Mouse (Mus musculus): Measurements from ENCODE around the gene Rad9a. TPM values are rescaled to one million over a fixed set of nuclear protein-coding genes. Genes with fewer than 3 reads are reported as not detected.
"Not testable (repeated sequence)": the region's sequence is repeated elsewhere in the genome, so short reads cannot be mapped to it uniquely, and the experiment has no call there.

Gene Rad9a
- total RNA-seq (2021), result 10 to 100 TPM in 1 of 2 experiments, 1 to 10 TPM in 1; 8.7 to 10.1 TPM
- long read RNA-seq, experiment 1, transcript Rad9a-201 (11 exons, 2,081 nt), result major isoform, 6 of 12 reads
- long read RNA-seq, experiment 1, partial matches to known transcripts, result 2 of 12 reads
- long read RNA-seq, experiment 1, other reads (novel, unspliced or antisense), result 3 of 12 reads
- long read RNA-seq, experiment 2, partial matches to known transcripts, result 0 of 4 reads
- long read RNA-seq, experiment 2, other reads (novel, unspliced or antisense), result 1 of 4 reads

DNA sequence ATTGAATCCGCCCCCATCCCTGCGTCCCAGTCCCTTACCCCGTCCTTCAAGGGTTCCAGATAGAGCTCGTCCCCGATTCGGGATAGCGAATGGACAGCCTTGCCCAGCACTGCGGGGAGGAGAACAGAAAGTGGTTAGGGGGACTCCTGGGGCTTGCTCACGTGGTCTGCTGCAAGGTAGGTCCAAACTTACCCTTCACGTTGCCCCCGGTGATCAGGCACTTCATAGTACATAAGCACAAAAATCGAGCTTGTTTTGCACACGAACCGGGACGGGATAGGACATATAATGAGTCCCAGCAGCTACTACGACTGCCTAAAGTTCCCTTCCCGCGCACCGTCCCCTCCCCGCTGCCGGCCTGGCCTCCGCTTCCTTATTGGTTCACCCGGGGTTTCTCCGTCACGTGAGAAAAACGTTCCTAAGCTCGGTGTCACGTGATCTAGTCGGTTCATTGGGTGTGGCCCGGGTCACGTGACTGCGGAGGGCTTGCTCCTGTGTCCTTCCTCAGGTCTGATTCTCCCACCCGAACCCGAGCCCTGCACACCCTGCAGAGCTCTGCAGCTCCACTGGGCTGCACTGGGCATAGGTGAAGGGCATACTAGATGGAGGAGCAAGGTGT lies at the start of gene Rad9a:
TSS of gene Rad9a (minus strand) at position 372 of the 619 bp plus-strand sequence.
- Histone ChIP-seq H3K4me3 (peak within 1 kb of the TSS; percentile 70), H3K27ac (peak within 1 kb of the TSS; percentile 95)
- intact Hi-C loops (cut with DNase I), result loop anchor here (5.0 kb wide), 1 partner anchor 104 kb away; the partner anchor contains the start of genes Cdk2ap2 and Pitpnm1
- peak; percentile 92 to 94 for DNase-seq (ENCODE audit: extremely low spot score in 1 of 2, low spot score in 2 of 2)
- TF ChIP-seq CTCF (IDR thresholded peaks at IDR 0.05), result no peak; the same call in 1 of the 2 replicates

DNA sequence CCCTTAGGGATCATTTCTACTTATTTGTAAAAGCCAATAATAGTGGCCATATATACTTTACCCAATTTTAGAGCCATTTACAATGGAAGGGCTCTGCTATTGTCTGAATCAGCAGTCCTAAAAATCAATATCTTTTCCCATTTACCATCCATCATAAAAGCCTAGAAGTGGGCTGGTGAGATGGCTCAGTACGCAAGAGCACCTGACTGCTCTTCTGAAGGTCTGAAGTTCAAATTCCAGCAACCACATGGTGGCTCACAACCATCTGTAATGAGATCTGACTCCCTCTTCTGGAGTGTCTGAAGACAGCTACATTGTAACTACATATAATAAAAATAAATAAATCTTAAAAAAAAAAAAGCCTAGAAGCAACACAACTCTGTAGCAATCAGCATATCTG lies 47.2 kb upstream of the Rad9a start:
- H3K27ac ChIP-seq; intact Hi-C loops (cut with DNase I); H3K4me3 ChIP-seq; DNase-seq (ENCODE audit: extremely low spot score in 1 of 2, low spot score in 2 of 2): not testable (repeated sequence)

DNA sequence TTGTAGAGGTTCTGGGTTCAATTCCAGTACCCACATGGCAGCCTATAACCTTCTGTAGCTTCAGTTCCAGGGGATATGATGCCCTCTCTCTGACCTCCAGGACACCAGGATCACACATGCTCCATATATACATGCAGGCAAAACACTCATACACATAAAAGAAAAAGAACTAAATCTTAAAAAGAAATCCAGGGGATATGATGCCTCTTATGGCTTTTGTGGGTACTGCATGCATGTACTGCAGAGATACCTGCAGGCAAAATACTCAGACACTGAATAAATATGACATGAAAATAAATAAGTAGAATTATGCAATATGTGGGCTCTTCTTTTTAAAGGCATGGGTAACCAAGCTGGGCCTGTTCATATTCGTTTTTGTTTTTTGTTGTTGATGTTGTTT lies 45.5 kb upstream of the Rad9a start:
- no peak for DNase-seq (ENCODE audit: extremely low spot score in 1 of 2, low spot score in 2 of 2)
- H3K27ac ChIP-seq, result no peak overlapping the region
- peak; percentile 37 for TF ChIP-seq CTCF (IDR thresholded peaks at IDR 0.05)
- intact Hi-C loops (cut with DNase I), result no loop called here
- H3K4me3 ChIP-seq, result no peak overlapping the region

DNA sequence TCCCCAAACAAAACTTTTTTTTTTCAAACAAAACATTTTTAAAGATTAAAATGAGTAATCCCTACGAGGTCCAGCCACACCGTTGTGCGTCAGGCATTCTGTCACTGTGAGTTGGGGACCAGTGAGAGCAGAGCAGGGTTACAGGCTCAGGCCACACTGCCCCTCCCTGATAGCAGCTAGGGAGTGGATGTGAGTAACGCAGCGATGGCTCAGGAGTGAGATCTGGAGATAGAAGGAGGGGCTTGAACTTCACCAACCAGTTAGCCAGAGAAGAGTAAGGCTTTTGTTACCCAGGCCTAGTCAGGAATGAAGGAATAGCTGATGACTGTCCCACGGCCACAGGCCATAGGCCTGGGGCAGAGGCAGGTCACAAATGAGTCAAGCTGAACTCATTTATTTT lies 43.3 kb upstream of the Rad9a start:
- Histone ChIP-seq H3K27ac (no peak overlapping the region), H3K4me3 (no peak overlapping the region)
- no peak for TF ChIP-seq CTCF (IDR thresholded peaks at IDR 0.05)
- no peak for DNase-seq (ENCODE audit: extremely low spot score in 1 of 2, low spot score in 2 of 2)
- intact Hi-C loops (cut with DNase I), result no loop called here

DNA sequence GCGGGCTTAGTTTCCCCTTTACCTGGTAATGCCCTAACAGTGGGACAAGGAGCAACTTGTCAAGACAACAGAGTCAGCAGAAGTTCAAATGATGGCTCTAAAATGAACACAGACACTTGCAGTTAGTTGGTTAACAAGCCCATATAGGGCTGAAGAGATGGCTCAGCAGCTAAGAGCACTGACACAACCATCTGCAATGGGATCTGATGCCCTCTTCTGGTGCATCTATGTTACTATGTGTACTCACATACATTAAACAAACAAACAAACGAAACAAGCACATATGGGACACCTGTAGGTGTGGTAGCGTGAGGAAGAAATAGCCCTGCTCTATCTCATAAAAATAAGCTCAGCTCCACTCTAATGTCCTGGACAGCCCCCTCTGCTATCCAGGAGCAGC lies 41.0 kb upstream of the Rad9a start:
- no peak for DNase-seq (ENCODE audit: extremely low spot score in 1 of 2, low spot score in 2 of 2)
- Histone ChIP-seq H3K4me3 (no peak overlapping the region), H3K27ac (no peak overlapping the region)
- TF ChIP-seq CTCF (IDR thresholded peaks at IDR 0.05), result no peak; the same call in 1 of the 2 replicates
- intact Hi-C loops (cut with DNase I), result no loop called here

DNA sequence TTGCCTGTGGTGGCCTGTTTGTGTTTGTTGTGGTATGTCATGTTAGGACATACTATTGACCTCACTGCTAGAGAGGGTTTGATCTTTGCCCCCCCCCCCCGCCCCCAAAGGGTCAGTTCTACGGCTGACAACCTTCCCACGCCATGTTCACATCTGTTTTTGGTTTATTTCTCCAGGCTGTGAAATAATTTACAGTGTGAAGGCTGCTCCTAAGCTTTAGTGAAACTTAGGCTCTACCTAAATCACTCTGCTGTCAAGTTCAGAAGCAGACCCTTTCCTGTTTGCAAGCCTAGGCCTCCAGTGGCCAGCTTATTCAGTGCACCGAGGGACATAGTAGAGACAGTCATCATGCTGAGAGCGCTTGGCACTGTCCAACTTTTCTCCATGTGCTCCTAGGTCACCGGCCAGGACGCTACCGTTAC lies 38.8 kb upstream of the Rad9a start:
- no peak overlapping the region for H3K4me3 ChIP-seq
- intact Hi-C loops (cut with DNase I), result no loop called here
- no peak for DNase-seq (ENCODE audit: extremely low spot score in 1 of 2, low spot score in 2 of 2)
- no peak for TF ChIP-seq CTCF (IDR thresholded peaks at IDR 0.05)
- H3K27ac ChIP-seq, result no peak overlapping the region

DNA sequence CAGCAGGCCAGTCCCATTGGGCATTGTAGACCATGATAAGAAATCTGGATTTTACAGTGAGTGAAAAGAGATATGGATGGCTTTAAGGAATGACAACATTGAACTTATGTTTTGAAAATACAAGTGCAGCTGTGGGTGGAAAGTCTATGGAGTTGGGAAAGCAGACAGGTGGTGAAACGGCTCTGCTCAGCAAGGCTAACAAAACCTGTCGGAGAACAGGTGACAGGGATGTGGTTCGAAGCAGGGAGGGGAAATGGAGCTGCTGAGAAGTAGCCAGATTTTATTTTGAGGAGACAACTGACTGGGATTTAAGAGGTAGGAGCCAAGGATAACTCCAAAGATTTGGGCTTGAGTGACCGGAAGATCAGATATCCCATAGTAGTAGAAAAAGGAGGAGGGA lies 33.1 kb upstream of the Rad9a start:
- no peak for TF ChIP-seq CTCF (IDR thresholded peaks at IDR 0.05)
- DNase-seq (ENCODE audit: extremely low spot score in 1 of 2, low spot score in 2 of 2), result no peak
- no peak overlapping the region for H3K27ac ChIP-seq
- intact Hi-C loops (cut with DNase I), result no loop called here
- H3K4me3 ChIP-seq, result no peak overlapping the region

DNA sequence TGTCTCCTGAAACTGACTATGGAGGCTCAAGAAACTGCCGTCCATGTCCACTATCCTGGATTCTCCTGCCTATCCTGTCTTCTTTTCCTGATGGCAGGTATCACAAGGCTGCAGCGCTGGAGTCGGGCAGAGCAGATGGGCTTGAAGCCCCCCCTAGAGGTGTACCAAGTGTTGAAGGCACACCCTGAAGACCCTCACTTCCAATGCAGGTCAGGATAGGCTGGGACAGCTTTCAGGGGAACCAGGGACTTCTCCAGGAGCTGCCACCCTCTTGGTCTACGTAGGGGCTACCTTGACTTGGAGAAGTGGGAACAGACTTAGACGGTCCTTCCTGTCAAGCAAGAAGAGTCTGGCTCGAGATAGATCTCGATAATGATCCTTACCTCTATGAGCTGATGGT lies 31.2 kb upstream of the Rad9a start:
- TF ChIP-seq CTCF (IDR thresholded peaks at IDR 0.05), result no peak
- intact Hi-C loops (cut with DNase I), result no loop called here
- peak overlapping the region; percentile 75 for H3K4me3 ChIP-seq
- H3K27ac ChIP-seq, result peak overlapping the region; percentile 74; the same call in 1 of the 2 replicates
- DNase-seq (ENCODE audit: extremely low spot score in 1 of 2, low spot score in 2 of 2), result no peak

DNA sequence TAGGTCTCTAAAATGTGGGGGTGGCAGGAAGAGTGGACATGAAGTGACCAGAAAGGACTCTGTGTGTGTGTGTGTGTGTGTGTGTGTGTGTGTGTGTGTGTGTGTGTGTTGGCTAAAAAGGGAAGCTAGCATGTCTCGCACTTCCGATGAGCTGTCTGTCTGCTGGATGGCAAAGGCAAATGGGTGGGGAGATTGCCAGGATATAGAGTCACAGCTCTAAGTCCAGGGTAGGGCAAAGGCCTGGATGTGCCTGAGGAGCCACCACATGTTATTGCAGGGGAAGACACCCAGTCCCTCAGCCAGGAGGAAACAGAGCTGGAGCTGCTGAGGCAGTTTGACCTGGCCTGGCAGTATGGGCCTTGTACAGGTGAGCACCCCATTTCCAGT lies 30.7 kb upstream of the Rad9a start:
- Histone ChIP-seq H3K4me3 (peak overlapping the region; percentile 75), H3K27ac (peak overlapping the region; percentile 98)
- DNase-seq (ENCODE audit: extremely low spot score in 1 of 2, low spot score in 2 of 2), result no peak
- TF ChIP-seq CTCF (IDR thresholded peaks at IDR 0.05), result no peak
- intact Hi-C loops (cut with DNase I), result no loop called here

DNA sequence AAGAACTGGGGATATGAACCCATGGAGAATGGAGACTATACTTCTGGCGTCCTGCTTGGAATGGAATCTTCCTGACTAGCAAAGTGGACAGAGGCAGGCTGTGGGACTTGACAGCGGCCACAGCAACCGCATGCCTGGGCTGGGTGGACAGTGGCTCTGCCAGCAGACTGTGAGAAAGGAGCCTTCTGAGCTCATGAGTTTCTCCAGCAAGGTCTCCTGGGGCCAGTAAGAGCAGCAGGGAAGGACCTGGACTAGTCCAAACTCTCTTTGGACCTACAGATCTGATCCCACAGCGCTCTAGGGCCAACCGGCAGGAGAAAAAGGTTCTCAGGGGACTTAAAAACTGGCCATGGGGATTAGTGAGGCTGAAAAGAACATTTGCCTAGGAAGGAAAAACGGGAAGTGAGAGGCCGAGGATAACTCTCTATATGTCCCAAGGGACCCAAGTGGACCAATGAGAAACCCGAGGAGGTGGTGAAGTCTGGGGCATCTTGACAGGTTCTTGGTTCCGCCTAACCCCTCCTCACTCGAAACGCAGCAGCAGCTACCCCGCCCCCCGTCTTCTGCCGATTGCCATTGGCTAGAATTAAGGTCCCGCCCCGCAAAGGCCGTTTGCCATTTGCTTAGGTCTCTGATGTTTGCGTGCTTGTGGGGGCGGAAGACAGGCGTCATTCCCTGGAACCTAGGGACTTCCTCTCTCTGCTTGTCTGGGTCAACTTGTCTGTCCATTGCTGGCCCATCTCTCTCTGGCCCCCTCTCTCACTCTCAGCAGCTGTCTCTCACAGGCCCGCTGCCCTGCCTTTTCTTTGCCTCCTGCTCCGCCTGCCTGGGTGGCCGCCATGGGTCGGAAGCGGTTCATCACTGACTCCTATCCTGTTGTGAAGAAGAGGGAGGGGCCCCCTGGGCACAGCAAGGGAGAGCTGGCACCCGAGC lies 30.1 kb upstream of the Rad9a start, which contains the start of gene Pold4:
TSS of gene Pold4 (plus strand) at position 647 of the 933 bp plus-strand sequence.
- peak; percentile 95 to 96 for DNase-seq (ENCODE audit: extremely low spot score in 1 of 2, low spot score in 2 of 2)
- peak within 1 kb of the TSS; percentile 98 for H3K27ac ChIP-seq
- intact Hi-C loops (cut with DNase I), result loop anchor here (1.0 to 2.0 kb wide), 2 partner anchors 106 to 135 kb away; partner anchors contain the start of genes Aip and Cdk2ap2
- no peak for TF ChIP-seq CTCF (IDR thresholded peaks at IDR 0.05)
- peak within 1 kb of the TSS; percentile 75 for H3K4me3 ChIP-seq

DNA sequence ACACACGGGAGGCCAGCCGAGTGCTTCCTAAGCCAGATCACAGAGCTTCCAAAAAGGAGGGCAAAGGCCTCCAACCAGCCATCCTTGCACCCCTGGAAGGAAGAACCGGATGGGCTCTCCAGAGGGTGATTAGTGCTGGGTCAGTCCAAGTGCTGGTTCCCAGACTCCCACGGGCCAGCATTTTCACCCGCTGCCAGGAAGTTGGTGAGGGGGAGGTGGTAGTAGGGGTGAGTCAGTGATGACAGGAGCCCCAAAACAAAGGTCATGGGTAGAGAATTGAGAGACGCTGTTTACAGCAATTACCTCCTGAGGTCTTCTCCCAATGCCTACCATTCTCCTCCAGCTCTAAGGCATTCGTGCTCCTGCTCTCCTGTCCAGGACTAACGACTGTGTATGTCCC lies 29.0 kb upstream of the Rad9a start:
- Histone ChIP-seq H3K4me3 (no peak overlapping the region), H3K27ac (peak overlapping the region; percentile 57; the same call in 1 of the 2 replicates)
- no peak for TF ChIP-seq CTCF (IDR thresholded peaks at IDR 0.05)
- DNase-seq (ENCODE audit: extremely low spot score in 1 of 2, low spot score in 2 of 2), result no peak
- intact Hi-C loops (cut with DNase I), result loop anchor here (2.0 kb wide), 1 partner anchor 134 kb away; the partner anchor contains the start of gene Cdk2ap2

Measured in left cerebral cortex, adult 2 months (tissue).